Mouse (Mus musculus) ES-Bruce4 (cell line): ENCODE measurements around the gene Vps50.

Experiments used
- CTCF ChIP-seq: IDR thresholded peaks from one replicate; pipeline ENCODE4 v1.8.1; 2011; ENCODE audit warnings: low read depth, low read length
- EP300 ChIP-seq: IDR thresholded peaks from 2 replicates; pipeline ENCODE4 v1.6.1; 2011; ENCODE audit warnings: low read depth, low read length; ENCODE audit not compliant: insufficient read depth
- POLR2A ChIP-seq: IDR thresholded peaks from one replicate; pipeline ENCODE4 v1.8.1; 2011; ENCODE audit warnings: low read length; ENCODE audit not compliant: insufficient read depth

DNA sequence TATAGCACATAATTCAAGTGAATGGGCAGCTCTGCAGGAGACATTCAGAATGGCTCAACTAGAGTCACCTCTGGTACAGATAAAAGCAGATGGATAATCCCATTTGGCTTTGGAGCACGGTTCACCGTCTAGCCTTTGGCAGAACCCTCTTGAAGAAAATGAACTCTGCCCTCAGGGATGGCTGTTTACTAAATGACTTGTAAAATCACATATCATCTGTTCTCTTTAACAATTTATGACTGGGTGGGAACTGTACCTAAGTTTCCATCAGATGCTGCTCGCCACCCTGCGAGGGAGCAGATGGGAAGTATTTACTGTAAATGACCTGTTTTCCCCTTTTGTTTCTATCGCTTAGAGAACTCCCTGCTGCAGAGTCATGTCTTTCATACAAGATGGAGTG is 18.3 kb upstream of the Vps50 start:
- no peak for TF ChIP-seq EP300
- TF ChIP-seq CTCF: no peak
- TF ChIP-seq POLR2A: no peak
